Mouse (Mus musculus) gastrocnemius, adult 8-10 months (tissue): Measurements from ENCODE around the gene Pdxp. TPM values are rescaled to one million over a fixed set of nuclear protein-coding genes. Genes with fewer than 3 reads are reported as not detected.

Experiments used
- DNase-seq, 2 experiments: peaks; one replicate each; pipeline ENCODE4 v3.0.0; 2022; ENCODE audit warnings: low spot score in 2 of 2
- total RNA-seq, 4 experiments: library from RNA; stranded (reverse); gene quantifications; 2 replicates each; pipeline ENCODE4 v1.2.4; 2022

Pdxp gene
- total RNA-seq, 4 experiments from 2014 or later = 1.7 to 2.7 (median 2.1) TPM

- DNase-seq = no peak
Observed at GRCm38 (mm10) chr15:78899409-78899739, 14.3 kb upstream of the Pdxp start, which contains the start of gene Gm49510. Gm49510 (plus strand) TSS chr15:78899667.

GRCm38 (mm10) chr15:78899740-78900584 lies 13.8 kb upstream of the Pdxp start, which contains the start of gene Sh3bp1:
Sh3bp1 (plus strand) TSS chr15:78899768.
- DNase-seq = peak in 1 of 2 experiments; percentile 49

- no peak for DNase-seq
Observed at GRCm38 (mm10) chr15:78900585-78901421, 12.9 kb upstream of the Pdxp start.

GRCm38 (mm10) chr15:78901422-78901789 lies 12.3 kb upstream of the Pdxp start:
- no peak for DNase-seq

- DNase-seq = peak; percentile 50 to 60
Observed at GRCm38 (mm10) chr15:78903243-78903642, 10.5 kb upstream of the Pdxp start.

GRCm38 (mm10) chr15:78908399-78908798 lies 5.3 kb upstream of the Pdxp start:
- DNase-seq = no peak

GRCm38 (mm10) chr15:78908982-78909381 lies 4.7 kb upstream of the Pdxp start:
- DNase-seq = no peak

GRCm38 (mm10) chr15:78912040-78912439 lies 1.7 kb upstream of the Pdxp start:
- no peak for DNase-seq

- no peak for DNase-seq
Observed at GRCm38 (mm10) chr15:78914091-78914822, 538 bp downstream of the Pdxp start.

GRCm38 (mm10) chr15:78914823-78915659 lies 1.3 kb downstream of the Pdxp start:
- no peak for DNase-seq

GRCm38 (mm10) chr15:78915660-78916017 lies 1.9 kb downstream of the Pdxp start:
- DNase-seq = peak; percentile 41 to 56

- no peak for DNase-seq
Observed at GRCm38 (mm10) chr15:78916052-78916826, 2.5 kb downstream of the Pdxp start.

- DNase-seq = no peak
Observed at GRCm38 (mm10) chr15:78918126-78918525, 4.4 kb downstream of the Pdxp start.

GRCm38 (mm10) chr15:78919914-78920313 lies 6.2 kb downstream of the Pdxp start:
- no peak for DNase-seq

GRCm38 (mm10) chr15:78922700-78923099 lies 9.0 kb downstream of the Pdxp start:
- no peak for DNase-seq

- no peak for DNase-seq
Observed at GRCm38 (mm10) chr15:78923585-78923984, 9.9 kb downstream of the Pdxp start.

GRCm38 (mm10) chr15:78925129-78925528 lies 11.4 kb downstream of the Pdxp start:
- DNase-seq = no peak

- peak; percentile 92 to 94 for DNase-seq
Observed at GRCm38 (mm10) chr15:78926021-78926919, 12.6 kb downstream of the Pdxp start, which contains the start of gene Lgals1. Lgals1 (plus strand) TSS chr15:78926725.
